Mouse (Mus musculus): ENCODE data around the gene Maml2.

DNA sequence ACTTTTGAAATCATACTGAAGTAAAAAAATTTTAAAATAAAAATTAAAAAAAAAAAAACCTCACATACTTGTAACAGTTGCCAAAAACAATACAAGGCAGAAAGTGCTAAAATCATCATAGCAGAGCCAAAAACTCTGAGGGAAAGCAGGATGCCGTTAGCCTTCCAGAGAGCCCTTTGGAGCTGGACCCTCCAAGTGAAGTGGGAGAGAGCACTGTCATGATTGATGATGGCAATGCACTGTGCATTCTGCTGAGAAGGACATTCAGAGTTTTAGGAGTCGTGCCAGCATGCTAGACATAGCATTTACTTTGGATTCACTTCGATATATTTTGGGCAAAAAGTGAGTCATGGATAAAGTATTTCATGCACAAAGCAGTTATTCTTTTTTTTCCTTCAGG lies 313.8 kb downstream of the Maml2 start:
- TF ChIP-seq POLR2A (IDR thresholded peaks at IDR 0.05; ENCODE audit: insufficient read depth, low read depth, low read length) (no peak), CTCF (IDR thresholded peaks at IDR 0.05; ENCODE audit: insufficient read depth, low read depth, low read length) (no peak)
